Mouse (Mus musculus): ENCODE measurements around the gene Akr1b8. TPM values are rescaled to one million over a fixed set of nuclear protein-coding genes. Genes with fewer than 3 reads are reported as not detected.

The Akr1b8 gene
- polyA plus RNA-seq, 1 experiment from 2014 or later, result 6.6 TPM

- WGBS, result 62% methylated on average over 8 of the region's 8 CpGs
- Histone ChIP-seq H3K27me3 (ENCODE audit: control insufficient read depth, insufficient read depth, low read length) (no peaks in the 10 kb centered on the region), H3K4me3 (ENCODE audit: low read depth, low read length) (no peak overlapping the region), H3K4me1 (ENCODE audit: control insufficient read depth, insufficient read depth, low read length) (peaks cover 4% of the 10 kb centered on the region; the same call in 1 of the 2 replicates), H3K36me3 (ENCODE audit: control insufficient read depth, insufficient read depth, low read length) (no peaks in the 10 kb centered on the region), H3K4me2 (replicated peaks; ENCODE audit: low read depth, low read length) (peak overlapping the region; percentile 43), H3K27ac (ENCODE audit: low read length) (no peak overlapping the region; the same call in 1 of the 2 replicates), H3K9me3 (ENCODE audit: control insufficient read depth, low read depth, low read length) (no peaks in the 10 kb centered on the region), H3K9ac (replicated peaks; ENCODE audit: low read depth, low read length) (no peak overlapping the region)
- no peak for ATAC-seq (ENCODE audit: insufficient number of reproducible peaks, insufficient read depth, low FRiP score, low read depth)
These were observed 732 bp downstream of the Akr1b8 start for GRCm38 (mm10) chr6:34354354-34355348.

- H3K4me3 ChIP-seq (ENCODE audit: low read depth, low read length), result no peak overlapping the region
- peaks cover 4% of the 10 kb centered on the region; the same call in 1 of the 2 replicates for H3K4me1 ChIP-seq (ENCODE audit: control insufficient read depth, insufficient read depth, low read length)
- no peak for ATAC-seq (ENCODE audit: insufficient number of reproducible peaks, insufficient read depth, low FRiP score, low read depth)
- no peak overlapping the region for H3K27ac ChIP-seq (ENCODE audit: low read length)
- no peaks in the 10 kb centered on the region for H3K27me3 ChIP-seq (ENCODE audit: control insufficient read depth, insufficient read depth, low read length)
- 63% methylated on average over 6 of the region's 6 CpGs for WGBS
- H3K9ac ChIP-seq (replicated peaks; ENCODE audit: low read depth, low read length), result no peak overlapping the region
- H3K36me3 ChIP-seq (ENCODE audit: control insufficient read depth, insufficient read depth, low read length), result no peaks in the 10 kb centered on the region
- no peak overlapping the region for H3K4me2 ChIP-seq (replicated peaks; ENCODE audit: low read depth, low read length)
- H3K9me3 ChIP-seq (ENCODE audit: control insufficient read depth, low read depth, low read length), result no peaks in the 10 kb centered on the region
These were observed 1.4 kb downstream of the Akr1b8 start for GRCm38 (mm10) chr6:34355349-34355747.

- H3K4me1 ChIP-seq (ENCODE audit: control insufficient read depth, insufficient read depth, low read length), result peaks cover 4% of the 10 kb centered on the region; the same call in 1 of the 2 replicates
- no peaks in the 10 kb centered on the region for H3K9me3 ChIP-seq (ENCODE audit: control insufficient read depth, low read depth, low read length)
- no peak overlapping the region for H3K9ac ChIP-seq (replicated peaks; ENCODE audit: low read depth, low read length)
- H3K36me3 ChIP-seq (ENCODE audit: control insufficient read depth, insufficient read depth, low read length), result no peaks in the 10 kb centered on the region
- 79% methylated on average over 9 of the region's 9 CpGs for WGBS
- H3K4me2 ChIP-seq (replicated peaks; ENCODE audit: low read depth, low read length), result no peak overlapping the region
- ATAC-seq (ENCODE audit: insufficient number of reproducible peaks, insufficient read depth, low FRiP score, low read depth), result no peak
- no peak overlapping the region for H3K27ac ChIP-seq (ENCODE audit: low read length)
- no peak overlapping the region for H3K4me3 ChIP-seq (ENCODE audit: low read depth, low read length)
- H3K27me3 ChIP-seq (ENCODE audit: control insufficient read depth, insufficient read depth, low read length), result no peaks in the 10 kb centered on the region
These were observed 1.9 kb downstream of the Akr1b8 start for GRCm38 (mm10) chr6:34355841-34356240.

- Histone ChIP-seq H3K9ac (replicated peaks; ENCODE audit: low read depth, low read length) (no peak overlapping the region), H3K4me3 (ENCODE audit: low read depth, low read length) (no peak overlapping the region), H3K4me1 (ENCODE audit: control insufficient read depth, insufficient read depth, low read length) (no peaks in the 10 kb centered on the region), H3K27ac (ENCODE audit: low read length) (no peak overlapping the region), H3K9me3 (ENCODE audit: control insufficient read depth, low read depth, low read length) (no peaks in the 10 kb centered on the region), H3K4me2 (replicated peaks; ENCODE audit: low read depth, low read length) (no peak overlapping the region), H3K36me3 (ENCODE audit: control insufficient read depth, insufficient read depth, low read length) (no peaks in the 10 kb centered on the region), H3K27me3 (ENCODE audit: control insufficient read depth, insufficient read depth, low read length) (no peaks in the 10 kb centered on the region)
- WGBS, result 84% methylated on average over 12 of the region's 12 CpGs
- ATAC-seq (ENCODE audit: insufficient number of reproducible peaks, insufficient read depth, low FRiP score, low read depth), result no peak
These were observed 10.6 kb downstream of the Akr1b8 start for GRCm38 (mm10) chr6:34364217-34365136.

DNA sequence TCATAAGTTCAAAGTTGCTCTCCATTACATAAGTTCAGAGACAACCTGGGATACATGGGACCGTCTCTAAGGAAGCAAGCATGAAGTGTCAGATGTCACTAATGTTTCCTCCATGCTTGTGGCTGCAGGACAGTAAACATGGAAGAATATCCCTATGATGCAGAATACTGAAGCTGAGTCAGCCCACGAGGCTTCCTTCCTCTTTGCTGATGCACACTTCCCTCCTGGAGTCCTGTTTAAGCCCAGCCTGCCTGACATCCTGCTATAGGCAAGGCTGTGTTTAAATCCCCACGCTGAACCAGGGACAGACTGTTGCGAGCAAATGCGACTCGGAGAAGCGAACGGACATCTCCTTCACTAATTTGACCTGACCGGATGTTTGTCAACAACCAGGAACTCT is 14.1 kb downstream of the Akr1b8 start:
- H3K4me1 ChIP-seq (ENCODE audit: control insufficient read depth, insufficient read depth, low read length), result no peaks in the 10 kb centered on the region
- no peaks in the 10 kb centered on the region for H3K9me3 ChIP-seq (ENCODE audit: control insufficient read depth, low read depth, low read length)
- H3K4me2 ChIP-seq (replicated peaks; ENCODE audit: low read depth, low read length), result no peak overlapping the region
- ATAC-seq (ENCODE audit: insufficient number of reproducible peaks, insufficient read depth, low FRiP score, low read depth), result no peak
- no peaks in the 10 kb centered on the region for H3K27me3 ChIP-seq (ENCODE audit: control insufficient read depth, insufficient read depth, low read length)
- no peak overlapping the region for H3K4me3 ChIP-seq (ENCODE audit: low read depth, low read length)
- no peaks in the 10 kb centered on the region for H3K36me3 ChIP-seq (ENCODE audit: control insufficient read depth, insufficient read depth, low read length)
- H3K9ac ChIP-seq (replicated peaks; ENCODE audit: low read depth, low read length), result no peak overlapping the region
- WGBS, result 79% methylated on average over 9 of the region's 9 CpGs
- H3K27ac ChIP-seq (ENCODE audit: low read length), result no peak overlapping the region

DNA sequence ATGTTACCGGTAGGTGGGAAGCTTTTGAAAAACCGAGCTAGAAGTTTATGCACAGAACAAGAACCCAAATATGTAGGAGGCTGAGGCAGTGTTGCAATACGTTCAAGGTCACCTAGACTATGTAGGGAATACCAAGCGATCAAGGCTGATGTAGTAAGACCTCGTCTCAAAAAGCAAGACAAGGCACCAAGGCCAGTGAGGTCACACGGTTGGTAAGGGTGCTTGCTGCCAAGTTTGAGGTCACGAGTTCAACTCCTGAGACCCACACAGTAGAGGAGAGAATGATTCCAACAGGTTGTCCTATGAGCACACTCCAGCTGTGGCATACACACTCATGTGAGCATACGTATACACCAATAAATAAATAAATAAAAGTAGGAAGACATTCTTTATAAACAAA is 16.2 kb downstream of the Akr1b8 start:
- no peaks in the 10 kb centered on the region for H3K36me3 ChIP-seq (ENCODE audit: control insufficient read depth, insufficient read depth, low read length)
- 82% methylated on average over 8 of the region's 8 CpGs for WGBS
- H3K27ac ChIP-seq (ENCODE audit: low read length), result no peak overlapping the region
- H3K4me2 ChIP-seq (replicated peaks; ENCODE audit: low read depth, low read length), result no peak overlapping the region
- no peaks in the 10 kb centered on the region for H3K4me1 ChIP-seq (ENCODE audit: control insufficient read depth, insufficient read depth, low read length)
- no peaks in the 10 kb centered on the region for H3K9me3 ChIP-seq (ENCODE audit: control insufficient read depth, low read depth, low read length)
- H3K4me3 ChIP-seq (ENCODE audit: low read depth, low read length), result no peak overlapping the region
- no peak overlapping the region for H3K9ac ChIP-seq (replicated peaks; ENCODE audit: low read depth, low read length)
- H3K27me3 ChIP-seq (ENCODE audit: control insufficient read depth, insufficient read depth, low read length), result no peaks in the 10 kb centered on the region
- no peak for ATAC-seq (ENCODE audit: insufficient number of reproducible peaks, insufficient read depth, low FRiP score, low read depth)

GRCm38 (mm10) chr6:34371700-34372351 is 17.9 kb downstream of the Akr1b8 start:
- no peaks in the 10 kb centered on the region for H3K4me1 ChIP-seq (ENCODE audit: control insufficient read depth, insufficient read depth, low read length)
- no peaks in the 10 kb centered on the region for H3K27me3 ChIP-seq (ENCODE audit: control insufficient read depth, insufficient read depth, low read length)
- no peak overlapping the region for H3K4me3 ChIP-seq (ENCODE audit: low read depth, low read length)
- H3K9ac ChIP-seq (replicated peaks; ENCODE audit: low read depth, low read length), result no peak overlapping the region
- no peak overlapping the region for H3K4me2 ChIP-seq (replicated peaks; ENCODE audit: low read depth, low read length)
- WGBS, result 25% methylated on average over 18 of the region's 18 CpGs
- ATAC-seq (ENCODE audit: insufficient number of reproducible peaks, insufficient read depth, low FRiP score, low read depth), result no peak
- no peaks in the 10 kb centered on the region for H3K36me3 ChIP-seq (ENCODE audit: control insufficient read depth, insufficient read depth, low read length)
- no peaks in the 10 kb centered on the region for H3K9me3 ChIP-seq (ENCODE audit: control insufficient read depth, low read depth, low read length)
- H3K27ac ChIP-seq (ENCODE audit: low read length), result no peak overlapping the region

DNA sequence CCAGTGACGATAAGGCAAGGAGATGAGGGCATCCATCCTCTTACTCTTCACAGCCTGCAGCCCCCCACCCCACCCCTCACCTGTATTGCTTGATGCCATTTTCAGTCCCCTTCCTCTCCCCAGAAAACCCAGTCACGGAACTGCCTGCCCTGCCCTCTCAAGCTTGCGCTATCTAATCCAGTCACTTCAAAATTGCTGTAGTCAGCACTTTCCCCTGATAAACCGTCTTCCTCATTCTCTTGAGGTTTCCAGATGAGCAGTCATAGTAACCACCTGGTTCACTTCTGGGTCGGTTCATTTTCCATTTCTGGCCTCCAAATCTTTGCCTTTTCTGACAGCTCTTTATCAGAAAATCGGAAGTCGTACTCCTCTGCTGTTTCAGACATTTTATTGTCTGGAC is 19.9 kb downstream of the Akr1b8 start:
- WGBS, result 81% methylated on average over 7 of the region's 7 CpGs

More for the DNA sequence above, 19.9 kb downstream of the Akr1b8 start:
- H3K36me3 ChIP-seq (ENCODE audit: control insufficient read depth, insufficient read depth, low read length), result no peaks in the 10 kb centered on the region
- H3K27ac ChIP-seq (ENCODE audit: low read length), result no peak overlapping the region
- H3K4me1 ChIP-seq (ENCODE audit: control insufficient read depth, insufficient read depth, low read length), result no peaks in the 10 kb centered on the region
- H3K9ac ChIP-seq (replicated peaks; ENCODE audit: low read depth, low read length), result no peak overlapping the region
- no peak overlapping the region for H3K4me3 ChIP-seq (ENCODE audit: low read depth, low read length)
- no peak overlapping the region for H3K4me2 ChIP-seq (replicated peaks; ENCODE audit: low read depth, low read length)
- ATAC-seq (ENCODE audit: insufficient number of reproducible peaks, insufficient read depth, low FRiP score, low read depth), result no peak
- H3K27me3 ChIP-seq (ENCODE audit: control insufficient read depth, insufficient read depth, low read length), result no peaks in the 10 kb centered on the region
- no peaks in the 10 kb centered on the region for H3K9me3 ChIP-seq (ENCODE audit: control insufficient read depth, low read depth, low read length)

Measured in stomach, embryonic 14.5 days (tissue).